ENCODE assay signal across 18 mouse cellular contexts in genomic region chr2:119498859-119499258, GRCm38 (mm10). TPM values are rescaled to one million over a fixed set of nuclear protein-coding genes. Genes with fewer than 3 reads are reported as not detected.
DNase-seq lines count a peak whose midpoint lies in the region; TF ChIP-seq lines count a peak whose summit lies in the region.
"Had no signal": no experiment of that assay in that cellular context is flagged by ENCODE, and none has a peak within 500 bp of the region (broad histone marks: within the 10 kb centered on the region; RNA-seq: fewer than 3 reads in every experiment).

No protein-coding gene starts in this region.

- TF ChIP-seq POLR2A in CH12.LX (IDR thresholded peaks at IDR 0.05; ENCODE audit: low read depth, low read length) (no peak), MEL (IDR thresholded peaks at IDR 0.05; ENCODE audit: control insufficient read depth in 1 of 2, insufficient read depth in 1 of 2, low read depth in 1 of 2, low read length in 2 of 2, poor library complexity in 1 of 2) (no peak)

- H3K4me3 ChIP-seq in CH12.LX (replicated peaks in 1 of 3; ENCODE audit: low read depth in 2 of 3, low read length in 2 of 3, poor library complexity in 1 of 3): no peak overlapping the region
- H3K4me3 ChIP-seq in MEL (ENCODE audit: control insufficient read depth in 1 of 2, insufficient read depth in 1 of 2, low read depth in 2 of 2, low read length in 2 of 2): no peak overlapping the region

- H3K4me2 ChIP-seq in CH12.LX (ENCODE audit: insufficient read depth, low read depth, poor library complexity, severe bottlenecking): no peak overlapping the region

- TF ChIP-seq CTCF in CH12.LX (conservative IDR thresholded peaks at IDR 0.05 in 1 of 2, IDR thresholded peaks at IDR 0.05 in 1 of 2; ENCODE audit: low read depth in 2 of 2, low read length in 2 of 2) (no peak), MEL (IDR thresholded peaks at IDR 0.05 in 2 of 3, conservative IDR thresholded peaks at IDR 0.05 in 1 of 3; ENCODE audit: control insufficient read depth in 1 of 3, insufficient read depth in 1 of 3, low read depth in 2 of 3, low read length in 3 of 3, poor library complexity in 1 of 3, severe bottlenecking in 1 of 3) (no peak)

- H3K9me3 ChIP-seq in CH12.LX (replicated peaks; ENCODE audit: low read length) (no peaks in the 10 kb centered on the region), MEL (replicated peaks; ENCODE audit: insufficient read depth, low read length) (no peaks in the 10 kb centered on the region)
- H3K9me3 ChIP-seq: G1E had no signal

- TF ChIP-seq EP300 in CH12.LX (IDR thresholded peaks at IDR 0.05; ENCODE audit: low read length) (no peak), MEL (IDR thresholded peaks at IDR 0.05; ENCODE audit: low read depth in 1 of 2, low read length in 2 of 2) (no peak)

- dilution Hi-C loops in CH12.LX (cut with MboI; ENCODE audit: extremely low pct_ligation_motif_present, extremely low pct_unique_long_range_greater_than_20kb, low sequenced_read_pairs): no loop called here

- no peak overlapping the region for H3K27ac ChIP-seq in CH12.LX (ENCODE audit: insufficient read depth, low read depth)
- H3K27ac ChIP-seq in MEL (ENCODE audit: control insufficient read depth, low read depth, low read length): no peak overlapping the region

- no peaks in the 10 kb centered on the region for H3K27me3 ChIP-seq in CH12.LX (replicated peaks)
- peaks cover 2% of the 10 kb centered on the region in 2 experiments; a peak in 2 of 4 replicates for H3K27me3 ChIP-seq in MEL (ENCODE audit: control insufficient read depth in 1 of 2, insufficient read depth in 2 of 2, low read length in 2 of 2)
- H3K27me3 ChIP-seq: Patski had no signal

- H3K9ac ChIP-seq in CH12.LX (ENCODE audit: insufficient read depth, low read depth) (no peak overlapping the region), MEL (ENCODE audit: control insufficient read depth, low read depth, low read length, poor library complexity, severe bottlenecking) (no peak overlapping the region)

- in situ Hi-C loops in CH12.LX (cut with MboI; ENCODE audit: low pct_ligation_motif_present, low pct_unique_long_range_greater_than_20kb, low sequenced_read_pairs): no loop called here

- no peaks in the 10 kb centered on the region for H3K79me2 ChIP-seq in CH12.LX (replicated peaks; ENCODE audit: control insufficient read depth, extremely low read depth, insufficient read depth, poor library complexity, severe bottlenecking)
- no peaks in the 10 kb centered on the region for H3K79me2 ChIP-seq in MEL (ENCODE audit: control insufficient read depth, insufficient read depth, low read length, poor library complexity)

- TF ChIP-seq RAD21 in CH12.LX (IDR thresholded peaks at IDR 0.05; ENCODE audit: low read depth, low read length): no peak
- no peak for TF ChIP-seq RAD21 in MEL (IDR thresholded peaks at IDR 0.05; ENCODE audit: low read depth, low read length)

- DNase-seq in CH12.LX (ENCODE audit: extremely low read depth): no peak
- DNase-seq in MEL (ENCODE audit: low read depth, low spot score): no peak
- no peak for DNase-seq in kidney, postnatal 25 days
- DNase-seq in layer of hippocampus, postnatal 14 days (ENCODE audit: low spot score in 2 of 2): no peak
- DNase-seq: adrenal gland, adult 2 months; adrenal gland, adult 8-10 months; adrenal gland, postnatal 10 days; adrenal gland, postnatal 14 days; adrenal gland, postnatal 25 days; adrenal gland, postnatal 36 days; B cell, adult 2 months; cerebellum, adult 11 months; cerebellum, adult 11-12 months; cerebellum, adult 18-20 months; cerebellum, adult 2 months; cerebellum, adult 8-10 months had no signal

- H3K4me1 ChIP-seq in CH12.LX (ENCODE audit: control insufficient read depth in 1 of 2, insufficient read depth in 2 of 2) (no peaks in the 10 kb centered on the region), MEL (ENCODE audit: control insufficient read depth in 1 of 2, insufficient read depth in 2 of 2, low read length in 2 of 2) (no peaks in the 10 kb centered on the region)

- H3K36me3 ChIP-seq in CH12.LX (replicated peaks in 1 of 2; ENCODE audit: control insufficient read depth in 1 of 2, insufficient read depth in 1 of 2, low read length in 1 of 2): no peaks in the 10 kb centered on the region
- no peaks in the 10 kb centered on the region for H3K36me3 ChIP-seq in MEL (ENCODE audit: control insufficient read depth in 1 of 2, insufficient read depth in 2 of 2, low read length in 2 of 2)
- H3K36me3 ChIP-seq: G1E had no signal

TF ChIP-seq in CH12.LX, 34 proteins besides CTCF, POLR2A, EP300 and RAD21:
- TF ChIP-seq ZNF384 (IDR thresholded peaks at IDR 0.05; ENCODE audit: low read depth, low read length) (peak; percentile 80), JUN (IDR thresholded peaks at IDR 0.05; ENCODE audit: insufficient read depth, low read depth, low read length) (no peak)
TF ChIP-seq in CH12.LX: peak in this region for 1.

TF ChIP-seq in MEL, 35 proteins besides CTCF, POLR2A, EP300 and RAD21:
- no peak for TF ChIP-seq MAX (IDR thresholded peaks at IDR 0.05; ENCODE audit: low read length)
- peak; percentile 94 for TF ChIP-seq ZNF384 (IDR thresholded peaks at IDR 0.05; ENCODE audit: low read depth, low read length)
- TF ChIP-seq UBTF (IDR thresholded peaks at IDR 0.05; ENCODE audit: borderline replicate concordance, insufficient read depth, low read depth, low read length): no peak

RNA-seq across cellular contexts. Expression of gene Ino80, which starts 21.4 kb away (rescaled TPM):
- total RNA-seq in CH12.LX (2012; rRNA removed): 11.4 and 13.5 TPM in 2 replicates
- total RNA-seq in CH12.LX (2014; rRNA removed): 10.6 and 10.9 TPM in 2 replicates
- 17.8 TPM in 2 replicates for polyA plus RNA-seq in CH12.LX (2012; ENCODE audit: insufficient read length, low read depth)
- total RNA-seq in MEL (2012; rRNA removed): 13.9 and 16.3 TPM in 2 replicates
- polyA plus RNA-seq in MEL (2012; ENCODE audit: insufficient read depth in 1 of 2, insufficient read length in 2 of 2, low read depth in 1 of 2, low replicate concordance in 2 of 2, missing spikeins in 1 of 2): 10 to 100 TPM; 23.1 to 37.9 TPM
- total RNA-seq in layer of hippocampus, postnatal 14 days (2021): 10 to 100 TPM; 16.9 to 17.0 TPM

RNA-seq across cellular contexts. Expression of gene Exd1, which starts 48.6 kb away (rescaled TPM):
- 0.08 and 0.25 TPM in 2 replicates for total RNA-seq in CH12.LX (2012; rRNA removed)
- total RNA-seq in CH12.LX (2014; rRNA removed): 0.14 and 0.17 TPM in 2 replicates
- 0.14 and 0.39 TPM in 2 replicates for polyA plus RNA-seq in CH12.LX (2012; ENCODE audit: insufficient read length, low read depth)
- 0.27 and 0.29 TPM in 2 replicates for total RNA-seq in MEL (2012; rRNA removed)
- under 1 TPM in 1 of 2 experiments, not detected in 1; 0.88 TPM for polyA plus RNA-seq in MEL (2012; ENCODE audit: insufficient read depth in 1 of 2, insufficient read length in 2 of 2, low read depth in 1 of 2, low replicate concordance in 2 of 2, missing spikeins in 1 of 2)
- 1 to 10 TPM in 1 of 2 experiments, under 1 TPM in 1; 0.62 to 1.1 TPM for total RNA-seq in layer of hippocampus, postnatal 14 days (2021)

RNA-seq across cellular contexts. Expression of gene Chp1, which starts 48.6 kb away (rescaled TPM):
- 28.7 and 29.9 TPM in 2 replicates for total RNA-seq in CH12.LX (2012; rRNA removed)
- total RNA-seq in CH12.LX (2014; rRNA removed): 55.9 and 62.1 TPM in 2 replicates
- polyA plus RNA-seq in CH12.LX (2012; ENCODE audit: insufficient read length, low read depth): 41.5 and 47.9 TPM in 2 replicates
- total RNA-seq in MEL (2012; rRNA removed): 32.5 and 35.4 TPM in 2 replicates
- 10 to 100 TPM in 1 of 2 experiments, not detected in 1; 74.8 TPM for polyA plus RNA-seq in MEL (2012; ENCODE audit: insufficient read depth in 1 of 2, insufficient read length in 2 of 2, low read depth in 1 of 2, low replicate concordance in 2 of 2, missing spikeins in 1 of 2)
- 100 to 1,000 TPM; 151 TPM for total RNA-seq in layer of hippocampus, postnatal 14 days (2021)

Comparison
In these comparisons a context has a peak if more than half of its experiments do, and no peak if none do; other contexts are left out.
1. Of the 35 proteins assayed by ChIP-seq in both MEL and CH12.LX: peak only in MEL: none; only in CH12.LX: none; in both: ZNF384; in neither: 34.